Mouse (Mus musculus) E14TG2a.4 (cell line): ENCODE measurements around the gene Fahd2a.

Experiments
- CTCF ChIP-seq: conservative IDR thresholded peaks from 2 replicates; pipeline ENCODE4 v1.5.1; 2014; ENCODE audit warnings: low read length
- NANOG ChIP-seq: IDR thresholded peaks from 2 replicates; pipeline ENCODE4 v1.6.1; 2014; ENCODE audit warnings: borderline replicate concordance, low read length, mixed read lengths
- POU5F1 ChIP-seq: IDR thresholded peaks from 2 replicates; pipeline ENCODE4 v1.6.1; 2014; ENCODE audit warnings: low read length, borderline replicate concordance

GRCm38 (mm10) chr2:127424977-127425376, 19.4 kb downstream of the Fahd2a start, which contains the start of gene Gpat2:
- TF ChIP-seq CTCF (no peak), NANOG (no peak), POU5F1 (no peak)
